Mouse (Mus musculus) skeletal muscle tissue, adult 2 months (tissue): ENCODE measurements around the gene Pim2.
"Not testable (repeated sequence)": the region's sequence is repeated elsewhere in the genome, so short reads cannot be mapped to it uniquely, and the experiment has no call there.

Experiments
- DNase-seq: peaks from one replicate; pipeline ENCODE4 v3.0.0-alpha.2; 2012; ENCODE audit warnings: low read depth, low spot score

Pim2 gene

GRCm38 (mm10) chrX:7907735-7908134 lies 29.7 kb downstream of the Pim2 start, which contains the start of gene Gm10491:
Gene Gm10491 (minus strand): TSS chrX:7907835.
- DNase-seq: no peak

GRCm38 (mm10) chrX:7909242-7909641 lies 31.2 kb downstream of the Pim2 start, which contains the start of gene Gm10490:
Gene Gm10490 (plus strand): TSS chrX:7909542.
- DNase-seq: not testable (repeated sequence)

- no peak for DNase-seq
Observed at GRCm38 (mm10) chrX:7910473-7910872, 32.4 kb downstream of the Pim2 start.

- not testable (repeated sequence) for DNase-seq
Observed at GRCm38 (mm10) chrX:7915669-7916068, 37.6 kb downstream of the Pim2 start.

- not testable (repeated sequence) for DNase-seq
Observed at GRCm38 (mm10) chrX:7917960-7918359, 39.9 kb downstream of the Pim2 start.

- DNase-seq: no peak
Observed at GRCm38 (mm10) chrX:7919601-7920383, 41.7 kb downstream of the Pim2 start, which contains the start of gene Pcsk1n. Gene Pcsk1n (plus strand): TSS chrX:7919822.

- DNase-seq: no peak
Observed at GRCm38 (mm10) chrX:7922032-7922431, 44.0 kb downstream of the Pim2 start.

- no peak for DNase-seq
Observed at GRCm38 (mm10) chrX:7926266-7926665, 48.2 kb downstream of the Pim2 start.

- no peak for DNase-seq
Observed at GRCm38 (mm10) chrX:7927116-7927515, 49.1 kb downstream of the Pim2 start.

- no peak for DNase-seq
Observed at GRCm38 (mm10) chrX:7928270-7928790, 50.3 kb downstream of the Pim2 start, which contains the start of gene Eras. Gene Eras (minus strand): TSS chrX:7928607.
